Mouse (Mus musculus): ENCODE measurements at regions not wholly inside any gene's neighbourhood (a gene's known extent, or its start where the extent isn't known, plus 50 kb on each side); places are given as distances from the start of the nearest gene placed in this dataset.

DNA sequence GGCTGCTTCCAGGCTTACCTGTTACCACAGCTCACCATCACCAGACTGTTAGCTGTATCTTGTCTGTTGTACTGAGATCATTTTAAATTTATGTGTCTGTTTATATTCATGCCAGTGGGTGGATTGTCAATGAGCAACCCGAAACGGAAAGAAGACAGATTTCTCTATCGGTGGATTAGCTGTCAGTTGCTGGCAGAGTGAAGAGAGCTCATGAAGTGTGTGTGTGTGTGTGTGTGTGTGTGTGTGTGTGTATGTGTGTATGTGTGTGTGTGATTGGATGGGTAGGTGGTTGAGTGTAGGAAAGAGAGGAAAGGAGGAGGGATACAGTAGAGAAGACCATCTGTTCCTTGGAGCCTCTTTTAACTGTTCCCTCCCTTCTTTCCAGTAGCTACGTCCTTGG, 223.3 kb upstream of the Gm10131 start:
- TF ChIP-seq CTCF (IDR thresholded peaks at IDR 0.05; ENCODE audit: low read depth), result no peak
- TF ChIP-seq EP300 (optimal IDR thresholded peaks at IDR 0.05), result no peak

Data from stomach, postnatal 0 days (tissue).